Mouse (Mus musculus) v-Abl transformed pro-B cells (cell line): ENCODE results near the gene Dlx3.

Experiments
- in situ Hi-C, 2 experiments: fragments of 400-800 bp; cut with MboI; formaldehyde crosslinking; loops; one replicate each; pipeline ENCODE4 v1.15.1; 2025; ENCODE audit not compliant: unreplicated experiment in 2 of 2

Dlx3 gene

DNA sequence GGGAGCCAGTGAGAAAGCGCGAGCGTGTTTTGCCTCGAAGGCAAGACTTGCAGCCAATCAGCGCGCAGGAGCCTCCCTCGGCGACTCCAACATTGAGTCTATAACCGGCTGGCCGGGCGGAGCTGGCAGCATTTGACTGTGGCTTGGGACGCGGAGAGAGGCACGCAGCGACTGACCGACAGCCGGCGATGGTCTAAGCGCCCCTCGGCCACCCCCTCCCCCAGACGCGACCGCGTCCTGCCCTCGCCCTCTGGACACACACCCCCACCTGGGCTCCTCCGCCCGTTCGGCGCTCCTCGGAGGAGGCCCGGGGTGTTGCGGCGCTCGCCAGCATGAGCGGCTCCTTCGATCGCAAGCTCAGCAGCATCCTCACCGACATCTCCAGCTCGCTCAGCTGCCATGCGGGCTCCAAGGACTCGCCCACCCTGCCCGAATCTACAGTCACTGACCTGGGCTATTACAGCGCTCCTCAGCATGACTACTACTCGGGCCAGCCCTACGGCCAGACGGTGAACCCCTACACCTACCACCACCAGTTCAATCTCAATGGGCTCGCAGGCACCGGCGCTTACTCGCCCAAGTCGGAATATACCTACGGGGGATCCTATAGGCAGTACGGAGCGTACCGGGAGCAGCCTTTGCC, at the start of gene Dlx3:
Dlx3 (plus strand) TSS at position 130 of the 643 bp plus-strand sequence.
- in situ Hi-C loops: loop anchor here (5.0 to 25.0 kb wide), 5 partner anchors 122 to 402 kb away; partner anchors contain the start of gene Slc35b1 (in 1 of the 2)

- in situ Hi-C loops: no loop called here
Measured at GRCm38 (mm10) chr11:95070140-95071107, 49.5 kb upstream of the Dlx3 start.

GRCm38 (mm10) chr11:95071266-95071665, 48.7 kb upstream of the Dlx3 start:
- in situ Hi-C loops: no loop called here

GRCm38 (mm10) chr11:95072136-95072535, 47.8 kb upstream of the Dlx3 start:
- in situ Hi-C loops: no loop called here

- in situ Hi-C loops: no loop called here
Measured at GRCm38 (mm10) chr11:95072804-95073203, 47.1 kb upstream of the Dlx3 start.

DNA sequence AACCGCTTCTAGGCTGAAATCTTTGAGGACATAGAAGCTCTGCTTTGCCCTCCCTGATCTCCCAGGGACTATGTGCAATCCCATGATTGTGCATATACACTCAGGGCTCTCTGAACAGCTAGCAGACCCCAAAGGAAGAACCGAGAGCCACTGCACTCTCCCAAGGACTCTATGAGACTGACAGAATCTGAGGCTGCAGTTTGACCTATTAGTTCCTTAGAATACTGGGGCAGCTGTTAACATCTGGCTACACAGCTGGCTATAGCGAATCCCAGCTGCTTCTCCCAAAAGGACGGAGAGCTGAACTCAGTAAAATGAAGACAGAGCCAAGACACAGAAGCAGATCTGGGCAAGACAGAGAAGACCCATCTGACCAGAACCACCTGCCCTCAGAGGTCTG, 46.1 kb upstream of the Dlx3 start:
- in situ Hi-C loops: no loop called here

DNA sequence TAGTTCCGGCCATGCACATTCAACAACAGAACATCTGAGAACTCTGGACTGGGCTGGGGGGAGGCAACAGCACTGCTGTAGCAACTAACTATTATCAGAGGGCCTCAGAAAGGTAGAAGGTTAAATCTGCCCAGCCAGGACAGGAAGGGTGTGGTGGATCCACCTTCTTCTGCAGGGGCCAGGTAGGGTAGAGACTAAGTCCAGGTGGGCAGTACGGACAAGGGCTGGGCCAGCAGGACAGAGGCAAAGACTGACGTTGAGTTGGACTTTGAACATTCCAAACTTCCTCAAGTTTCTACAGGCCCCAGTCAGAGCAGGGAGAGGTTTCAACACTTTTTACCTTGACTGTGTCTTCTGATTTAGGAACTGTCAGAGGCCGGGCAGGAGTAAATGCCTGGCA, 45.2 kb upstream of the Dlx3 start:
- in situ Hi-C loops: no loop called here

- in situ Hi-C loops: no loop called here
Measured at GRCm38 (mm10) chr11:95075197-95076040, 44.5 kb upstream of the Dlx3 start.

DNA sequence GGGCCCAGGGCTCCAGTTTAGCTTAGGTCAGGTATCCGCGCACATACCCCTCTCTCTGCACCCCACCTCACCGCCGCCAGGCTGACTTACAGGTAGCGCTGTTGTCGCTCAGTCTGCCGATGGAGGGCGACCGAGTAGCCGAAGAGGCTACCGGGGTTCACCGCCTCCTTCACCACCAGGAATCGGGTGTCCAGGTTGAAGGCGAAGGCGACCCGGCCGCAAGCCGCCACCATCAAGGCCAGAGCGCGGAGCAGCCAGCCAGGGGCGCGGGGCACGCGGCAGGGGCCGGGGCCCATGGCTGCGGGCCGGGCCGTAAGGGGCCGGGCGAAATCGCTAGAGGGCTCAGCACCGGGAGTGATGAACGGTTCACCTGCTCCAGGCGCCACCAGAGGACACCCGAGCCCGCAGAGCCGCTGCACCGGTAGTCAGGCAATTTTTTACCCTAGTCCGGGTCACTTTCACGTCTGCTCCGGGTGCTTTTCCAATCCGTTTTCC, 43.8 kb upstream of the Dlx3 start:
- in situ Hi-C loops: no loop called here

DNA sequence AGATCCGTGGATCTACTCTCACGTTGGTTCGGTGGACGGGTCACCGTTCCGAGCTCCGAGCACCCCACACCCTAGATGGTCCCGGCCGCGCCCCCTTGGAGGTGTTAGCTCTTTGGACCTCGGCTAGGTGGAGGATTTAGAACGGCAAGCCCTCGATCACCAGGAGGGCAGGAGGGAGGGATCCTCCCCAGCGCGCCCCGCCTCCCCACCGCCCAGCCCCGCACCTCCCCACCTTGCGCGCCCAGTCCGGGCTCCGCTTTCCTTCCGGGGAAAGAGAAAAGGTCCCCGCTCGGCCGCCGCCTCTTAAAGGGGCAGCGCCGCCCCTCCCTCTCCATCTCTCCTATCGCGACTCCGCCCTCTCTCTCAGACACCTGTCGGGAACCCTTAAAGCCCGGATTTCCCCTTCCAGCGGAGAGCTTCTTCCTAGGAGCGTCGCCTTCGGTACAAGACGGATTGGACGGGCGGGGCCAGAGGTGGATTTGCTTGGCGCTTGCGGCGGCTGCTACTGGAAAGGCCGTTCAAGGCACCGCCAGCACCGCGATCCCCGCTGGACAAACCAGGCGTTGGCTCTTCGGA, 43.3 kb upstream of the Dlx3 start, which contains the start of gene Itga3:
Itga3 (minus strand) TSS at position 266 of the 576 bp plus-strand sequence.
- in situ Hi-C loops: no loop called here

DNA sequence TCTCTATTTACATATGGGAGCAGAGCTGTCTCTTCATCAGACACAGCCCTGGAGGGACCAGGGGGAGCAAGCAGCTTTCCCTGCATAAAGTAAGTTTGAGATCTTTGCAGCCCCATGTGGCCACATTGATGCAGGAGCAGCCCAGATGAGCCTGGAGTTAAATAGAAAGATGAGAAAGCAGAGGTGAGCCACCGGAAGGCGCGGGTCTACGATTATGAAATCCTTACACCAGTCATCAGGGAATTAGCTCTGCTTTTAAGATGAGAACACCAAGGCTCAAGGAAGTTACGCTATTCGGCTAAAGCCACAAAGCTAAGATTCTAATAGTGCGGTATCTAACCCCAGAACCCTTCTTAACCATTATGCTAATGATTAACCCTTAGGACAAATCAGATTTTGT, 42.0 kb upstream of the Dlx3 start:
- in situ Hi-C loops: no loop called here

DNA sequence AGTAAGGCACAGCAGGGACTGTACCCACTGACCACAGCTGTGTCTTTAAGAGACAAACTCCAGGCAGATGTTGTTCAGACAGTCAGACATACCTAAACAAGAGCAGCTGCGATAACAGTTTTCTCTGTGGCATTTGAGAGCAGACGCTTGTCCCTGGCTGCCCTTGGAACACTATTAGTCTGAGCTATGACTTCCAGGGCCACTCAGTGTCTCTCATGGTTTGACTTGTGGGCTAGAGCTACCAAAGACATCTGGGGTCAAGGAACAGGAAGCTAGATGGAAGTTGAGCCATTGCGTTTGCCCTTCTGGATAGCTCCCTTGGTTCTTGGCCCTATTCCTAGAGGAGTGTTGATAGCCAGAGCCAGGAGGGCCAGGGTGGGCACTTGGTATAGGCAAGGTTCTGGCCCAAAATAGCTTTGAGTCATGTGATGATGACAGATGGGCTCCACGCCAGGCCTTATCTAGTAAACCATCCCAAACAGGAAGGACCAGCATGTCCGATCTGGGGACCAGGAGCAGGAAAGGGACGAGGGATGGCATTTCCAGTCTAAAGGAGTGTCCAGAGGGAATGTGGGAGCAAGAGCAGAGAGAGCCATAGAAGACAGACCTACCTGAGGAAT, 40.6 kb upstream of the Dlx3 start:
- in situ Hi-C loops: no loop called here

DNA sequence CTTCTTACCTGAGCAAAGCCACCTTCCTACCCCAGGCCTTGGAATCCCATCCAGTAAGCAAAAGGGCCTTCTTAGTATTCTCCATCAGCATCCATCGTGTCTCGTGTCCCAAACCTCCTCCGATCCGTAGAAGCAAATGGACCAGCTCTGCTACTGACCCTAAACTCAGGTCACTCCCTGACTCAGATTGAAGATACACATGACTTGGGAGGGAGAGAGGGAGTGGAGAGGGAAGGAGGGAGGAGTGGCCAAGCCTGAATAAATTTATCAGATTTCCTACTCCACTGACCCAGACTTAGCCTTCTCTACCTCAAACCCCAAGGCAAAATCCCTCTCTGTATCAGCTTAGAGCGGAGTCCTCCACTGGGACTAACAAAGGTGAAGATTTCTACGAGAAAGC, 39.1 kb upstream of the Dlx3 start:
- in situ Hi-C loops: no loop called here

GRCm38 (mm10) chr11:95082896-95083295, 37.0 kb upstream of the Dlx3 start:
- in situ Hi-C loops: no loop called here

GRCm38 (mm10) chr11:95084175-95084574, 35.7 kb upstream of the Dlx3 start:
- in situ Hi-C loops: no loop called here

DNA sequence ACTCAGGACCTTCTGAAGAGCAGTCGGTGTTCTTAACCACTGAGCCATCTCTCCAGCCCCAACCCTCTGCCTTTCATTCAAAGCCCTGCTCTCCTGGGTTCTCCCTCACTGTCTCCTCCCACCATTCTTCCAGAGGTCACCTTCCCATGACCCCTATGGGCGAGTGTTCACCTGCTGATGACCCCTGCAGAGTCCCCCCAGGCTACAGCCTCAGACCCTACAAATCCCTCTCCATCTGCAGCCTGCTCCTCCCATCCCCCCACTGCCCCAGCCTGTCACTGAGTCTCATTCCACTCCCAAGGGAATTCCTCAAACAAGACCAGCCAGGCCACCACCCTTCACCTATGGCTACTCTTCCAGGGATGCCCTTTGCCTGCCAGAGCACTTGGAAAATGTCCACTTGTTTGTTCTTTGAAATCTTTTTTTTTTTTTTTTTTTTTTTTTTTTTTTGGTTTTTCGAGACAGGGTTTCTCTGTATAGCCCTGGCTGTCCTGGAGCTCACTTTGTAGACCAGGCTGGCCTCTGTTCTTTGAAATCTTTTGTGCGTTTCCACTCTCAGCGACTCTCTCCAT, 35.0 kb upstream of the Dlx3 start:
- in situ Hi-C loops: no loop called here

GRCm38 (mm10) chr11:95085710-95086109, 34.2 kb upstream of the Dlx3 start:
- in situ Hi-C loops: no loop called here

- in situ Hi-C loops: no loop called here
Measured at GRCm38 (mm10) chr11:95086229-95086628, 33.7 kb upstream of the Dlx3 start.
